Mouse (Mus musculus) bone marrow, adult 2 months (tissue): ENCODE measurements at regions not wholly inside any gene's neighbourhood (a gene's known extent, or its start where the extent isn't known, plus 50 kb on each side); places are given as distances from the start of the nearest gene placed in this dataset.

Experiments used
- CTCF ChIP-seq: fragments of 200-500 bp; IDR thresholded peaks from 2 replicates; pipeline ENCODE4 v1.5.1; 2011; ENCODE audit warnings: low read length, control low read depth; ENCODE audit not compliant: control insufficient read depth, insufficient read depth
- POLR2A ChIP-seq: fragments of 200-500 bp; IDR thresholded peaks from 2 replicates; pipeline ENCODE4 v1.6.1; 2011; ENCODE audit warnings: low read depth, mild to moderate bottlenecking, control low read depth, low read length, borderline replicate concordance; ENCODE audit not compliant: control insufficient read depth

GRCm38 (mm10) chr6:117570346-117570745, 270.6 kb upstream of the Zfp637 start:
- TF ChIP-seq POLR2A (no peak), CTCF (no peak)
